Mouse (Mus musculus): ENCODE data around the gene Mlec. TPM values are rescaled to one million over a fixed set of nuclear protein-coding genes. Genes with fewer than 3 reads are reported as not detected.

The Mlec gene
- 66.5 and 67.1 TPM in 2 replicates for polyA plus RNA-seq (2012; rRNA removed)

- peak; percentile 97 to 99 for DNase-seq (ENCODE audit: extremely low spot score in 1 of 2, low spot score in 1 of 2)
These were observed at the start of gene Mlec for GRCm38 (mm10) chr5:115158040-115158983. Mlec (minus strand) TSS chr5:115158179.

DNA sequence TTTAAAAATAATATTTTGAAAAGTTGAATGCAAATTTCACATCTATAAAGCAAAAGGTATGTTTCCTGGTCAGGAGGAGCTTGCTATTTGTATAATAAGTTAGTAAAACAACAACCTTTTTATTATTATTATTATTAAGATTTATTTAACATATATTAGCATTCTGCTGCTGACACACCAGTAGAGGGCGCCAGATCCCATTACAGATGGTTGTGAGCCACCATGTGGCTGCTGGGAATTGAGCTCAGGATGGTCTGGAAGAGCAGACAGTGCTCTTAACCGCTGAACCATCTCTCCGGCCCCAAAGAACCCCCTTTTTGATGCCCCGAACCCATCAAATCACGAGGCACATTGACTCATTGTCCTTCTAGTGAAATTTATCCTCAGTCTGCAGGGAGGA, 49.3 kb upstream of the Mlec start:
- DNase-seq (ENCODE audit: extremely low spot score in 1 of 2, low spot score in 1 of 2): no peak

DNA sequence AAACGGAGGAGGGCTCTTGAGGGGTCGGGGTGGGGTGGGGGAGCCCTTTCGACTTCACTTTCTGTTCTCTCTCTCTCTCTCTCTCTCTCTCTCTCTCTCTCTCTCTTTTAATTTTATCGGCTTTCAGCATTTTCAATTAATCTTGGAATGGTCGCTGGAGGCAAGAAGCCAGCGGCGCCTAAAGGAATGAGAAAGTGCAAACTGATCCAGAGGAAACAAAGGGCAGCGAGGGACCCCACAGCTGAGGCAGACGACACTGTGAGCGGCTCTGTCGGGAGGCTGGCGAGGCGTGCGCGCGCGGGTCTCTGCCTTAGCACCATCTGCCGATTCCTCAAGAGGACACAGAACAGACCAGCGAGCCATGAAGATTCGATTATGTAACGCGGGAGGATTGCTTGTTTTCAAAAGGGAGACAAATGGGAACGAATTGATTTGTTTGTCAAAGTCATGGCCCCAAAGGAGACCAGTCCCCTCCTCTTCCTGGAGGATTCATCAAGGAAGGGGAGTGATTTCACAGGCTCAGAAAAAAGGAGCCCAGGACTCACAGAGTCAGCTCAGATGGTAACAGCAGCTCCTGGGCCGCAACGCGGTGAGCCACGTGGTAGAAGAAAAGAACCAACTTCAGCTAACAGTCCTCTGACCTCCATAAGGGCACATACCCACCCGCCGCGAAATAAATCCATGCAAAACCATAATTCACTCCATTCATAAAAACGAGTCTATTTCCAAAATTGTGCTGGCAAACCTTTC, 46.8 kb upstream of the Mlec start:
- peak in 1 of 2 experiments; percentile 78 for DNase-seq (ENCODE audit: extremely low spot score in 1 of 2, low spot score in 1 of 2)

GRCm38 (mm10) chr5:115203735-115204561, 46.0 kb upstream of the Mlec start:
- DNase-seq (ENCODE audit: extremely low spot score in 1 of 2, low spot score in 1 of 2): no peak

- no peak for DNase-seq (ENCODE audit: extremely low spot score in 1 of 2, low spot score in 1 of 2)
These were observed 36.7 kb upstream of the Mlec start for GRCm38 (mm10) chr5:115194626-115195221.

- DNase-seq (ENCODE audit: extremely low spot score in 1 of 2, low spot score in 1 of 2): peak in 1 of 2 experiments; percentile 73
These were observed 36.0 kb upstream of the Mlec start, which contains the start of gene Cabp1 for GRCm38 (mm10) chr5:115193669-115194625. Cabp1 (minus strand) TSS chr5:115194381.

DNA sequence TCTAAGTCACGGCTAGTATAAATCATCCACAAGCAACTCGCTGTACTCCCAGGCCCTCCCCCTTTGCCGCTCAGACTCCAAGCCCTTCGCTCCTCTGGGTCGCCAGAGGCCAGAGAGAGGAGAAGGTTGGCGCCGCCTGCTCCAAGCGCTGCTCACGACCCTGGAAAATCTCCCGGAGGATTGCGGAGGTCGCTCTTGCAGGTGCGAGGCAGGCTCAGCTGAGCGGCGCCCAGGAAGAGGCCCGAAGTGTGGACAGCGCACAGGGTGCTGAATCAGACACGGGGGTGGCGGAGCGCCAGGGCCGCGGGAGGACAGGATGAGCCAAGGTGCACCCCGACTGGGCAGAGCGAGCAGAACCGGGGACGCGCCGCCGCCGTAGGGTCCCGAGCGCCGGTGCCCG, 35.2 kb upstream of the Mlec start:
- peak in 1 of 2 experiments; percentile 70 for DNase-seq (ENCODE audit: extremely low spot score in 1 of 2, low spot score in 1 of 2)

GRCm38 (mm10) chr5:115192828-115193195, 34.8 kb upstream of the Mlec start:
- no peak for DNase-seq (ENCODE audit: extremely low spot score in 1 of 2, low spot score in 1 of 2)

DNA sequence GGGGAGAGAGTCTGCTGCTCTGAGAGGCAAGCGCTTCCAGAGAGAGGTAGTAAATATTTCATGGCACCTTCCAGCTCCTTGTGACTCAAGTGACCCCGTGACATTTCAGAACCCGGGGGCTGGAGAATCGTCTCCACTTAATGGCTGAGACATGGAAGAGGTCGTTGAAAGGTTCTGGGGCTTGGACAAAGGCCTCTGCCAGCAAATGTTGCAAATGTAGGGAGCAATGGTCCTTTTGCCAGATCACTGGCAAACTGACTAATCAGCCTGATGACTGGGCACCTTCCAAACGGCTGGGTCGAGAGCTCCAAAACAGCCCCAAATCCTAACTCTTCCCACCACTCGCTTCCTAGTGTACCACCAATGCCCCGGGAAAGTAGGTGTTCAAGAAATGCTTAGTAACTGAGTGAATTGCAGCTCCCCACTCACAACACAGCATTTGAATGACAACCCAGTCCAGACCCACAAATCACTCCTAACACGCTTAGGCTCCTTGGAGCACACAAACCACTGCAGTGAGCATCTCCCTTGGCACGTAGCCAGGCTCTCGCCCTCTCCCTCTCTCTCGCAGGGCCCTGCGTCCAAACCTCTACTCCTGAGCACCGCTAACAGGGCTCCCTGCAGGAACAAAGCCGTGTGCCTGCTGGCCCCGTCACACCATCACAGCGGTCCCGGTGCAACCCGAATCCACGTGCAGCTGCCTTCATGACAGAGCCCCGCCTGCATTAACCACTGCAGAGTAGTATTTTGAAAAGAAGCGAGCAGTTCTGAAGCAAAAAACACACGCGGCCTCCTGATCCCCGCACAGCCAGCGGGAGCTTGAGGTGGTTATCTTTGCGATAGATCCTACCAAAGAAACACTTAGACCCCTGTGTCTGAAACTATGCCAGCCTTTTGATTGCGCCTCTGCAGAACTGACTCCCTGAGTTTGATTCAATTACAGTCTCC, 34.2 kb upstream of the Mlec start:
- DNase-seq (ENCODE audit: extremely low spot score in 1 of 2, low spot score in 1 of 2): peak in 1 of 2 experiments; percentile 62

- no peak for DNase-seq (ENCODE audit: extremely low spot score in 1 of 2, low spot score in 1 of 2)
These were observed 32.1 kb upstream of the Mlec start for GRCm38 (mm10) chr5:115190081-115190480.

DNA sequence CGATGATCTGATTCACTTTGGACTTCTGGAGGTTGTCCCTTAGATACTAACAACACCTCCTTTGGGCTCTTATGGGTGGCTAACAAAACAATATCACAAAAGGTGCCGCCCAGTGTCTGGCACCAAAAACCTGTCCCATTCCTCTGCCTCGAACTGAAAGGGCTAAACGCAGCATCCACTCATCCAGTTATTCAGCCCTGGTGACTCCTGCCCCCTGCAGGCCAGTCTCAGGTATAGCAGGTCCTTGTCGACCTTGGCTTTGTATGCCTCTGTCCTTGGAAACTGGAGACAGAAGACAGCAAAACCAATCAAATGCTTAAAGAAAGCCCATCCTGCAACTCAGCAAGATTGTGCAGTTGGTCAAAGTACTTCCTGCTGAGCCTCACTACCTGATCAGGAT, 30.8 kb upstream of the Mlec start:
- DNase-seq (ENCODE audit: extremely low spot score in 1 of 2, low spot score in 1 of 2): peak in 1 of 2 experiments; percentile 56

- DNase-seq (ENCODE audit: extremely low spot score in 1 of 2, low spot score in 1 of 2): peak; percentile 85 to 98
These were observed 29.5 kb upstream of the Mlec start for GRCm38 (mm10) chr5:115187188-115188131.

DNA sequence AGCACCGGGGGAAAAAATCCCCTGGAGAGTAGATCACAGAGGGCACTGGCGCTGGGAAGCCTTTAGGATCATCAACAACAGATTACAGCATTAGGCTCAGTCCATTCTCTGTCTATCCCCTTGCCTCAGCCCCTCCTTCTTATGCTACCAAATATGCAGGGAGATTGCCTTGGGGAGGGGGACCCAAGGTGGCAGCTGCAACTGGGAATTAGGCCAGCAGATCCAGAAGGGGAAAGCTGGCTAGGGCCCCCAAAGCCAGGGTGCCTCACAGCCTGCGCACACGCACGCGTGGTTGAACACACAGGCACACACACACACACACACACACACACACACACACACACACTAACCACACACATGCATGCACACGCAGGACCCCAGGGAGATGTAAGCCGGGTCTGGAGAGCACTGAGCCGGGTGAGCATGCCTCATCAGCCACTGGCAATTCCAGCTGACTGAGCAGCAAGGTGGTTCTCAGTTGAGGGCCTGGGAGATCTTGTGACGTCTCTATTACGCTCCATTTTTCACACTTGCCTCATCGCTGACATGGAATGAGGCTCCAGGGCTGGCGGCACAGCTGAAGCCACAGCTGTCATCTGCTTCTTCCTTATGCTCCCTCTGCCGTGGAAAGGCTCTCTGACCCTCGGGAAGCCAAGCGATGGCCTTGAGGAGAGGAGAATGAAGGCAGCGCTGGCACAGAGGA, 28.5 kb upstream of the Mlec start:
- peak in 1 of 2 experiments; percentile 58 for DNase-seq (ENCODE audit: extremely low spot score in 1 of 2, low spot score in 1 of 2)

DNA sequence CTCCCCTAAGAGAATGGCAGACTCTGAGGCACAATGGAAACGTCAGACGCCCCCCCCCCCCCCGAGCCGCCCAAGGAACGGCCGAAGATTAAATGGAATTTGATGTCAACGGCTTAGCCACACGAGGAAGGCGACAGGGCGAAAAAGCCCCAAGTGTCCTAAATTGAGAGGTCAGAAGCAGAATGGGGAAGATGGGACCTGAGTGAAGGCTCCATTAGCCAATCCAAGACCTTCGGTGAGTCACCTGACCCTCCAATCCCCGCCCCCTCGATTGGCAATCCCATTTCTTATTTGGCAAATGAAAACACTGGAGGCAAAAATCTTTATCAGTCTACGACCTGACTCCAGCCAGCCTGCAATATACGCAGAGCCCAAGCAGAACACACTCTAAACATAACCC, 26.7 kb upstream of the Mlec start:
- peak in 1 of 2 experiments; percentile 77 for DNase-seq (ENCODE audit: extremely low spot score in 1 of 2, low spot score in 1 of 2)

- no peak for DNase-seq (ENCODE audit: extremely low spot score in 1 of 2, low spot score in 1 of 2)
These were observed 25.5 kb upstream of the Mlec start for GRCm38 (mm10) chr5:115183482-115183881.

- DNase-seq (ENCODE audit: extremely low spot score in 1 of 2, low spot score in 1 of 2): peak in 1 of 2 experiments; percentile 59
These were observed 24.9 kb upstream of the Mlec start for GRCm38 (mm10) chr5:115182925-115183324.

Data from frontal cortex, adult 2 months (tissue).